Mouse (Mus musculus) right cerebral cortex, postnatal 10 days (tissue): ENCODE measurements around the gene Agap1.
A peak's percentile ranks its signal among the peaks of the same experiment; 100 is the strongest.

ENCODE experiments used
- DNase-seq, 2 experiments: peaks; one replicate each; pipeline ENCODE4 v3.0.0; 2021; ENCODE audit warnings: low spot score in 2 of 2

The Agap1 gene

DNA sequence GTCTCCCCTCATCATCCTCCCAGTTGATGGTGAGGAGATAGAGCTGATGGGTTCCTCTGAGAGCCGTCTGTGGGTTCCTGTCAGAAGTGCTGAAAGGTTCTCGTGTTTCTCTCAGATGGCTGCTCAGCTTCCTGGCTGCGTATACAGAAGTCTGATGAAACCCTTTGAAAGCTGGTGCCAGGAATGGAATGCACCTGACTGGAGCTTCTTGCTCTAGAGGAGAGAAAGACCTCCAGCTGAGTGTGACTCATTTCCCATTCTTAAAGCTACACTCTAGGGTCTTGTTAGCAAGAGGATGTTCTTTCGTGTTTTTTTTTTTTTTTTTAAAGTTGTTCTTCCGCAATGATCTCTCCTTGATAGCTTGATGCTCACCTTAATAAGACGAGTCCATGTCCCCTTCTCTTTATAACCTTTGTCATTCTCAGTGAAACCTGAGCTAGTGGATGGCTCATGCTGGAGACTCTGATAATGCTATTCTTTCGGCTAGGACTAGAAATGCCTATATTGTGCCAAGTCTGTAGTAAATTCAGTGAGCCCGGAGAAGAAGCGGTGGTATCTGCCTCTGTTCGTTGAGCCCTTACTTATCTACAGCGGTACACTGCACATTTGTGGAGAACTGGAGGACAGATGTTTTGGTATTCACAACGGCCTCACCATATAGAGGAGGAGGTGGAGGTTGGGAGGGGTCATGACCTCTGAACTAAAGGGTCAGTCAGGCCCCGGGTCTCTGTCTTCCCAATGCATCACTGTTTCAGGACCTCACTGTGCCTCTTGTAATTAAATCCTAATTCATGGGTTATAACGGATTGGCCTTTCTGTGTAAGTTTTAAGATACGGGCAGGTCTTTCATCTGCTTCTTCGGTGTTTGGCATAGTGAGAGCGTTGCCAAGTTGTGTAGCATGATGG is 2.8 kb downstream of the Agap1 start:
- no peak for DNase-seq

DNA sequence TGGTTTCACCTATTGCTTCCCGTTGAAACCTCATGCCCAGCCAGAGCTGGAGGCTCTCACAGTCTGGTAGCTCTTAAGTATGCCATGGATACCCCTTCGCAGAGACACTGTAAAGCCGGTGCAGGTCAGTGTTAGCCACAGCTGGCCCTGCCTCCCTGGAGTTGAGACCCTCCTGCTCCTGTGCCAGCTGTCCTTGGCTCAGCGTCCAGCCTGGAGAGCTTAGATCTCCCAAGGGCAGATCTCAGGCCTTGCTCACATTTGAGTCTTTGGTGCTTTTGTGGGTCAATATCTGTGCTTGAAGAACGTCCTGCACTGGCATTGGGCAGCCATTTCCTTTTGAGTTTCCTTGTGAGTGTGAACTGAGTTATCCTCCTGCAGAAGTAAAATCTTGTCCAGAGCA is 7.3 kb downstream of the Agap1 start:
- no peak for DNase-seq

DNA sequence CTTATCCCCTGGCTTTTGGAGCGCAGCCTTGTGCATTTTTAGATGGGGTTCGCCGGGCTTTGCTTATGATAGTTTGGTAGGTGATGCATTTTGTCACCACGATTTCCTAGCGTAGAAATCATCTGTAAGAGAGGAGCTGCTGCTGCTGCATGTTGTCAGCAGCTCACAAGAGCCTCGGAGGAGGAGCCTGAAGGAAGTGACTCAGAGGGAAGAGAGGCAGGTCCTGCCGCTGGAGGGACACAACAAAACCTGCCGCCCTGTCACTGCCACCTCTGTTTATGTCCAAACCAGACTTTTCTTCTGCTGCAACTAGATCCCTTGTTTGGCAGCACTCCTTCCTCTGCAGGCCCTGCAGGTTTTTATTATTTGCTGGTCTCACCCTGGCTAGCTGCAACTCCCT is 8.5 kb downstream of the Agap1 start:
- DNase-seq, result no peak

DNA sequence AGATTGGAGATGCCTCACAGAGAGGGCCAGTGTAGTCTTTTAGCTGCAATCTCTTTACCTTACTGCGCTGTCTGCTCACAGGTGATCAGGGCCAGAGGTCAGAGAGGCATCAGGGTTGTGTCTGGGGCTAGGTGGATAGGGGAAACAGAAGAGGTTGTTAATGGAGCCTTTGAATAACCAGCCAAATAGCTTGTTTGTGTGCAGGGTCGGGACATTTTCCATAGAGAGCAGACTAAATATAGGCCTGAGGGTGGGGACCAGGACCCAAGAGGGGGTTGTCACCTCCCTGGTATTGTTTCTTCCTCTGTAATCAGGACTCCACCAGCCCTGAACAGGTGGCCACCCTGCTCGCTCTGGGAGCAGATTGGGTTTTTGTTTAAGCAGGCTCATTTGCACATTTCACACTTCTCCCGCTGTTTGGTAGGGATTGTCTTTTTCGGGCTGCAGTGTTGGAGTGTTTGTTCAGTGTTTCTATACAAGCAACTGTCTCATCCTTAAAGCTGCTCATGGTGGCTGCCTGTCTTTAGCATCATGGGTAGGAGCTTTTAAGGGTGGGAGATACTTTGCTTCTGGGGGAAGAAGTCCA is 10.9 kb downstream of the Agap1 start:
- peak; percentile 49 to 68 for DNase-seq

DNA sequence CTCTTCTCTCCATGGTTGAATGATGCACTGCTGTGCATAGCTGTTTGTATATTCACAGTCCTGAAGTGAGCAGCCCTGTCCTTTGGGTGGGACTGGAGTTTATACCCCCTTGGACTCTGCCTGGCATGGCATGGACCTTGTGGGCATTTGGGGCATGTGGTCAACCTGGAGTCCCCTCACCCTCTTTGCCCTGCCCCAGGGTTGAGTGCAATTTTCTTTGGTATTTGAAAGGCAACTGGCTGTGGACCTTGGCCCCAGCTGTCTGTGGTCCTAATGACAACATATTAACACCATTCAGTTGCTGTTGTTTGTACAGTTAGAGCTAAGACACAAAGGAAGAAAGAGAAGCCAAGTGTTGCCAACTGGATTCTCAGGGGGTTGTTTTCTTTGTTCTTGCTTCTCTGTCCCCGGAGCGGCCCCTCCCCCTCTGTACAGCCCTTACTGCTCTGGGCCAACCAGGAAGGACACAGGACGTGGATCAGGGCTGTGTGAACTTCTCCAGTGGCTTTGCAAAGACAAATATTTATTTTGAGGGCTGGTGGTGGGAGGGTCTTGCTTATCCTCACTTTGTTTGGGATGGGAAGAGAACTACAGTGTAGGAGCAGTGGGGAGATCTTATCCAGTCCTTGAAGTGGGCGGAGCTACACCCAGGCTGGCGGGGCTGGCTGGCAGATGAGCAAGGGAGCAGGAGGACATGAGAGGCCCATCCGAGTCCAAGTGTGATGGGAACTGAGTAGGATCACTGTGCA is 12.9 kb downstream of the Agap1 start:
- DNase-seq, result no peak

DNA sequence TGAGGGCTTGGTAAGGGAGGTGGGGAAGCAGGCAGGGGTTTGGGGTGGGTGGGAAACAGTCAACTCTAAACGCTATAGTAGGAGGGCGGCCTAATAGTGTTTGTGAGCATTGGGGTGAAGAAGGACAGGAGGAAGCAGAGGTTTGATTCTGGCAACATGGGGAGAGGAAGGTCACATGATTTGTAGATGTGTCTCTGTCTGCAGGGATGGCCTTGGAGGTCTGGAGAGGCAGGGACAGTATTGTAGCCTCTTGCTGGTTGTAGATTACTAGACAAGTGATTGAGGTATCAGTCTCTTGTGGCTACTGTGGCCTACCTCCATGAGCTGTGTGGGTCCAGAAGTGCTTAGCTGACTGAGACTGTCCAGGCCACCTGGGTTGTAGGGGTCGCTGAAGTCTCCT is 13.5 kb downstream of the Agap1 start:
- DNase-seq, result no peak

DNA sequence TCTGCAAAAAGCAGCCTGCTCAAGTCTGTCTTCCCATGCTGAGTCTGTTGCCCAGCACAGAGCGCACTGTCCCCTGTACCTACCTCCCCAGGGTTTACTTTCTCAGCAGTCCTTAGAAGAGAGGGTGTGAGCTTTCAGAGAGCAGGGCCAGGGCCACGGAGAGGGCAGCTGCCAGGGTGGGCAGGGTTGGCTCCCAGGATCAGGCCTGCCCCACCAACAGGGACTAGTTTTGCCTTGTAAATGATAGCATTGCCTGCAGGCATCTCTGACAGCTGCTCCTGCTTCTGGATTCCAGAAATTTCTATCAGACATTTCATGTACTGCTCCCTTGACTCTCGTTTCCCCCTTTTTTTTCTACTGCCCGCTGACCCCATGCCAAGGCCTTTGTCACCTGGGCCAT is 16.8 kb downstream of the Agap1 start:
- no peak for DNase-seq

DNA sequence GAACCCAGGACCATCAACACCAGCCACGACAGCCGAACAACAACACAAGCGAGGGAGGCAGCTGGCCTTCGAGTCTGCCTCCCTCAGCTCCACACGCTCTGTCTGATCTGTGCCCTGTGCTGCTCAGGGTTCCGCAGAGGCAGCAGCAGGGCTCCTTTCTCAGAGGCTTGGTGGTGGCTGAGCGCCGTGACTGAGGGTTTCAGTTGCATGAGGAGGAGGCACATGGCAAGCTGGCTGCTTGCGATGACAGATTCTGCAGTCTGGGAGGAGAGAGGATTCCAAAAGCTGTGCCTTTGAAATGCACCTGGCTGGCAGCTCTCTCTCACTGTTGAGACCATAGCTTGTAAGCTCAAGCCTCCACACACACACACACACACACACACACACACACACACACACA is 17.3 kb downstream of the Agap1 start:
- peak in 1 of 2 experiments; percentile 53 for DNase-seq

DNA sequence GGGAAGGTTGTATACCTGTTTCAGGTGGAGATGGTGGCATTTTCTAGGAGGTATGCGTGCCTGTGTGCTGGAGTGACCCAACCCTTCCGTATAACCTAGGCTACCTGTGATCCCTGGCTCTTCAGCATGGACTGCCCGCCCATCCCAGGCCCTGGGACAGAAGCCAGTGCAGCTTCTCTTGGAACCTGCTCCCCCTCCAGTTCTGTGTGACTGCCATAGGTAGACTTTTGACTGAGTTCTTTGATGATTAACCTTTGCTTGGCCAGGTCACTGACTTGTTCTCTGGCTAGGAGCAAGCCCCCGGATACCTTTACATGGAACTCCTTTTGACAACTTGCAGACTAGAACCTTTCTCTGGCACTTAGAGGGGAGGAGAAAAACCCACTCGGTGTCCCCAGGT is 19.3 kb downstream of the Agap1 start:
- DNase-seq, result no peak

DNA sequence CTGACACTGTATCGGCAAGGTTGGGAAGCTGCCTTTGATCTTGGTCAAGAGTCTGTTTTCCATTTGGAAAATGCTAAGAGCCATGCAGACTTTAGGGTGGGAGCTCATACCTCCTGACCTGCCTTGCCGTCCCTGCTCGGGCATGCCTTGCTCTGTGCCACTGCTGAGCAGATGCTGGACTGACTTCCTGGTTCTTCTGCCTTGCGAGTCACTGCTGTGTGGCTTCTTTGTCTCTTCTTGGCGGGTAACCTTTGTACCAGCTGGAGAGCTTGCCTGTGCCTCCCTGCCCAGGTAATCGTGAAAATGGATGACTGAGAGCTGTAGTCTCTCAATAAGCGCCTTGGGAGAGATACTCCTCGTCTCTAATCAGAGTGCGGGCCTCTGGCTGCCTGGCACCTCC is 20.2 kb downstream of the Agap1 start:
- DNase-seq, result no peak

DNA sequence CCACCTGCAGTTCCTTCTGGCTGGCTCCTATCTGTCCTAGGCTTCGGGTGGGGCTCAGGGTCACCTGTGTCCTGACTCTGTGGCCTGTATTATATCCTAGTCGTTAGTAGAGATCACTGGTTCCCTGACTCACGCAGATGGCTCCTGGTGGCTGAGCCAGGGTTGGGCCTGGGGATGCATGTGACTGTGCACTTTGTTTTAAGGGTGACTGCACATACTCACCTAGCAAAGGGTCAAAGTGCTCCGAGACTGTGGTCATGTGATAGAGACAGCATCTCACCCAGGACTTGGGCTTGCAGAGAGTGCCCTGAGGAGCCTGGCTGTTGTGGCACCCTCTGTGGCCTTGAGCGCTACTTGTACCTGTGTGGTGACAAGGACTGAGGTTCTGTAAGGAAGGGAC is 22.4 kb downstream of the Agap1 start:
- DNase-seq, result no peak

DNA sequence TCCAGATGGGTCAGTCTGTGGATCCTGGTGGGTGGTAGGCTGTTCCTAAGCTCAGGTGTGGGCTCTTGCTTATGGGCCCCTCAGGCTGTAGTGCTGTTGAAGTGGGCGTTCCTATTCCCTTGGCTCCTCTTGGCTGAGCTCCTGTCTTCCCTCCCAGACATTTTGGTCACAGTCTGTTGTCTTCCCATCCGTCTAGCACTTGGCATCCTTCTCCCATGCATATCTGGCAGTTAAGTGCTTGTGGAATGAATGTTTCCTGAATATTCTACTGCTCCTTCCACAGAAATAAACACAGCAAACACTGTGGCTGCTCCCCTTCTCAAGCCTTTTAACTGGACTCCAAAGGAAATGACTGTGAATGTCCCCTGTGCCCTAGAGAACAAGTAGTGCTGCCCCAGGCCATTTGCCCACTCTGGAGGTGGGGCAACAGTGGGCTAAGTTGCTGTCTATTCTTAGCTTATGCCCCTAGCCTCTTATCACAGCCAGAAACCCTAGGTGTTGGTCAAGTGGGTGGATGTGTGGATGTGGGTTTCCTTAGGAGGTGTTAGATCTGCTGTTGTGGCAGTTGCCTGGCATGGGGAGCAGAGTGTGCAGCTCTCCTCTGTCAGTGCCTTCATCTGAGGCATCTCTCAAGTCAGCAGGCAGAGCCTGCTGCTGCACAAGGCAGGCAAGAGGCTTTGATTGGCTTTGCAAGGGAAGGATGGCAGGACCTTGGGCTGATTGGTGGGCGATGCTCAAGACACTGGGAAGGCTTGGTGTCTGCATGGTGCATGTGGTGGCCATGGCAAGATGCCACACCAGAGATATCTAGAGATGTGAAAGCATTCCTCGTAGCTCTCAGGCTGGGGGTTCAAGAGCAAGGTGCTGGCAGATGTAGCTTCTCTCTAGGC is 24.2 kb downstream of the Agap1 start:
- DNase-seq, result no peak

DNA sequence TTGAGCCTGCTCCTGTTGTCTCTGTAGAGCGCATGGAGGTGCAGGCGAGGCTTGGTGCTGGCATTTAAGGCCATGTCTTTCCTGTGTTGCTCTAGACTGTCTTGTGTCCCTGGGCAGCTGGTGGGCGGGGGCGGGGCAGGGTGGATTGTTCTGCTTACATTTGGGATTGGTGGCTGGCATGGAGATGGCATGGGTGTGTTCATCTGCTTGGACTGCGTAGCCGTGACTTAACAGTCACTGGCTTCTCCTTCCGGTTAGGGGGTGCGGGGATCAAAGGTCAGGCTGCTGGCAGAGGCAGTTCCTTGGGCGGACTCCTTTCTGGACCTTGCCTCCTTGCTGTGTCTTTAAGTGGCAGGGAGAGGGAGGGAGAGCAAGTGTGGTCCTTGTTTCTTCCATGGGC is 26.5 kb downstream of the Agap1 start:
- DNase-seq, result no peak

DNA sequence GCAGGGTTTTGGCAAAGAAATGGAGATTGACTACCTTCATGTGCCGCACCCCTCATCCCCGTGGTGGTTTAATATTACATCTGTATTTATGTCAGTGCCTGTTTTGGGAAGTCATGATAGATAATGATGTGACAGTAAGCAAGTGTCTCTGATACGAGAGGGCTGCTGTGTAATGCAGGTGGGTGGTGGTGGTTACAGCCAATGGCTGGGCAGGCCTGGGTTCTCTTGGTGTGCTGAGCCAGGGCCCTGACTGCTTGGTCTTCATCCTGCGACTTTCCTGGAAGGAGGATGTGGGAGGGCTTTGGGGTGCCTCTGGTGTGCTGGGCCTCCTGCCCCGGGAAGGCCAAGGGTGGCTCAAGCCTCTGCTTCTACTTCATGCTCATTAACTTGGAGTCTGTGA is 28.2 kb downstream of the Agap1 start:
- DNase-seq, result no peak

DNA sequence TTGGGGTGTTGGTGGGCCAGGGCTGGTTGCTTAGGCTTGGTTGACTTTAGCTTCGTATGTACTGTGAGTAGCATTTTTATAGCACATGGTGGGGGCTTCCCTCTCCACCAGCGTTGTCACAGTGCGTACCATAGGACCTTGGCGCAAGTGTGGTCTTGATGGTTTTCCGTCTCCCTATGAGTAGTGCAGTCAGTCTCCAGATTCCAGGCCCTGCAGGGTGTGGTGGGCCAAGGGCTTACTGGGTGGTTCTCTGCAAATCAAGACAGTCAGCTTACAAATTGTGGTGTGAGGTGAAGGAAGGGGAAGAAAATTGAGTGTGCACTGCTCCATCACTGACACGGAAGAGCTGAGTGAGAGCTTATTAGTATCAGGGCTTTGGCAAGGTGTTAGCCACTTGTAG is 32.3 kb downstream of the Agap1 start:
- DNase-seq, result no peak

DNA sequence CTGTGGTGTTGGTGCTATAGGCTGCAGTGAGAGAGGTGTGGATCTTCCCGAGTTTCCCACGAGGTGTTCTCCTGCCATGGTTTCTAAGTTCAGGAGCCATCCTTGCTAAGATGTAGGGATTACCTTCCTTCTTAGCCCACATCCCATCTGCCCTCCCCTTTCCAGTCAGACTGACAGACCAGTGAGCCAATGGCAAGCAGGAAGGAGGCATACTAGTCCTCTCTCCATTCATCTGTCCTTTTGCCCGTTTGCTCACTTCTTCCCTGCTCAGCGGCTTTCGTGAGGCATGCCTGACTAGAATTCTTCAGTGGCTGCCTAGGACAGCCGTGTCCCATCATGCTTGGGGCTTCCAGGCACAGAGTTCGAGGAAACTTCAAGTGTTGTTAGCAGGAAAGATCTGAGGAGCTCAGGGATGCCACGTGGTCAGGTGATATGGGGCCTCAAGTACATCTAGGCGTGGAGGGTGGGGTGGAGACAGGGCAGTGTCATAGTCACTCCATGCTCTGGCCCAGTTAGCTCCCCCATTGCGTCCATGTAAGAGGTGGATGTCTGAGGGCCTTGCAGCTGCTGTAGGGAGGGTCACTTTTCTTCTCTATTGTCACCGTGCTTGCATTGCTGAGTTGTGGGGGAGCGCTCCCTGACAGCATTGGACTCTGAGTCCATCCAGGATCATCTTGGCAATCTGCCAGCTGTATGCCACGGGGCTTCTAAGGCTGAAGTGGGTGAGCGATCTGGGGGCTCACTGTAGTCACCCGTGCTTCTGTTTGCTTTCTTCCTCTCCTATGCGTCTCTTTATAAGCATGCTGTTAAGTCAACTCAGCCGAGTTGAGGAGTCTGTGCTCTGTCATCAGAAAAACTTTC is 34.7 kb downstream of the Agap1 start:
- no peak for DNase-seq

DNA sequence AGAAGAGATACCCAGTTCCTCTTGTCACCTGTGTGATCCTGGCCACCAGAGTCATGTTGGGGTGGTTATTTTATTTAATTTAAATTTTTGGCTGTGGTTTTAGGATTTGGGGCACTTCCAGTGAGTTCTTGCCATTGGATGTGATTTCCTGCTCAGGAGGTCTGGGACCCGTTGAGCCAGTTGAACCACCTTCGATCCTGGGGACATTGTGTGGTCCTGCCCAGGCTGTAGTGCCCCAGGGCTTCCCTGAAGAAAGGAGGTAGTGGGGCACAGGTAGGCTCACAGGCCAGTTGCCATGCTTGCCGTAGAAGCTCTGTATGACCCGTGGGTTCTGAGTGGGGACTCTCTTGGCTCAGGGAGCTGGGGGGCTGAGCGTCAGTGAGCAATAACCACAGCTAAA is 38.6 kb downstream of the Agap1 start:
- no peak for DNase-seq

DNA sequence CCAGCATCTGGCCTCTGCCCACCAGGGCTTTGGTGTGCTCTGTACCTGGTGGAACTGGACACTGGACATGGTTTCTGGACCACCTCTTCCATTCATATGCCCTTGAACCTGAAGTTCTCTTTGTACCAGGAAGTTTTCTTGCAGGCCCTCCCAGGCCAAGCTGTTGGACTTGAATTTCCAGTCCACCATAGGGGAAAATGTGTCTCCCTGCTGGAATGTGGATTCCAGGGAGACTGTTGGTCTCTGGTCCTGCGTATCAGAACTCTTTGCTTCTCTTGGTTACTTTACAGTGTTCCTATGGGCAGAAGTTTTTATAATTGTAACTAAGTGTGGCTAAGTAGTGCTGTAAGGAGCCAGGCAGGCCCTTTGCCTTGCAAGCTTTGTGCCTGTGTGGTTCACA is 40.2 kb downstream of the Agap1 start:
- DNase-seq, result no peak

DNA sequence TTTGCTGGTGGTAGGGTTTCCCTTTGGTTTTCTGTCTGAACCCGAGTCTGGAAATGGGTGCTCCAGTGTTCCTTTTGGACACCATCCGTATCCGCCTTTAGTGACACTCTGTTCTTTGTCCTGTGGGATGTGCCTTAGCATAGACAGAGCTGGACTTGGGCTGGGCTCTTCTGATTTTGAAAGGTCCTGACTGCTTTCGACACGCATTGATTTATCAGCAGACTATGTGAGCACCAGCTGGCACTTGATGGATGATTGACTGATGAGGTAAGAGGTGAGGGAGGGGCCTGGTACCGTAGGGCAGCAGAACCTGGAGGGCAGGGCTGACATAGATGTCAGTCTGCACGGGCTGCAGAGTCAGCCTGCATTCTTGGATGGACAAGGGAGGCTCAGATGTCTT is 41.6 kb downstream of the Agap1 start:
- DNase-seq, result no peak

DNA sequence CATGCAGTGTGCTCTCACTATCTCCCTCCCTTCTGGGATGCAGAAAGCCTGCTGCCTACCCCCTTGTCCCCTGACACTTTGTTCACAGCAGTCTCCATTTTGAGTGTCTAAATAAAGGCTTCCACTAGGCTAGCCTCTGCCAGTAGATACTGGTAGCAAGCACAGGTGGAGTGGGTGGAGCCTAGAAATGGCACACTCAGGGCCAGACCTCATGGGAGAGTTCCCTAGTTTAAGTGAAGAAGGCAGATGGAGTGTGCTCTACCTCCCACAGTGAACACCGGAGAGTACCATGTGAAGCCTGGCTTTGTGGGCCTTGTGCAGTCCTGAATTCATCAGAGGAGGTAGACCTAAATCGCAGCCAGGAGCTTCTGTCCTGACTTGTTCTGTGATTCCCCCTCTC is 46.3 kb downstream of the Agap1 start:
- DNase-seq, result no peak

DNA sequence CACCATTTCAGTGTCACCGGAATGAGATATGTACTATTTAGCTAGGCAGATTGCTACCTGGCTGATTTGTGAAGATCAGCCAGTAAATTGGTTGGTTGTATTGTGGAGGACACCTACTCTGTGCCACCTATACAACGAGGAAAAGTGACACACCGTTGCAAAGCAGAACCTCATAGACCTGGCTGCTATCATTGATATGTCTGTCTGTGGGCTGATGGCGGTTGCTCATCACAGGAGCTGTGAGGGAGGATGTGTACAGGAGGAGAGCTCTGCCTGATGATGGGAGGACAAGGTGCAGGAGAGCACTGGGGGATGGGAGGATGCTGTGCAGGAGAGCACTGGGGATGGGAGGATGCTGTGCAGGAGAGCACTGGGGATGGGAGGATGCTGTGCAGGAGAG is 46.7 kb downstream of the Agap1 start:
- no peak for DNase-seq
